Mouse (Mus musculus) liver, adult 2 months (tissue): ENCODE results near the gene Mfn2. TPM values are rescaled to one million over a fixed set of nuclear protein-coding genes. Genes with fewer than 3 reads are reported as not detected.
"Not testable (repeated sequence)": the region's sequence is repeated elsewhere in the genome, so short reads cannot be mapped to it uniquely, and the experiment has no call there.

Experiments
- DNase-seq: peaks from one replicate; pipeline ENCODE4 v3.0.0-alpha.2; 2011; ENCODE audit warnings: low read depth, low spot score; ENCODE audit errors: extremely low read depth
- H3K27ac ChIP-seq: fragments of 200-500 bp; replicated peaks from 2 replicates; pipeline ENCODE4 v1.5.1; 2012; ENCODE audit warnings: low read depth, mild to moderate bottlenecking, control low read depth, inconsistent platforms, low read length; ENCODE audit not compliant: insufficient read depth
- H3K27me3 ChIP-seq: fragments of 200-500 bp; 2 replicates; pipeline ENCODE4 v1.6.1; 2012; ENCODE audit warnings: mild to moderate bottlenecking, moderate library complexity, low read length, inconsistent platforms; ENCODE audit not compliant: control insufficient read depth, insufficient read depth
- H3K36me3 ChIP-seq: fragments of 200-500 bp; 2 replicates; pipeline ENCODE4 v1.6.1; 2012; ENCODE audit warnings: low read length, inconsistent platforms; ENCODE audit not compliant: control insufficient read depth, insufficient read depth
- H3K4me1 ChIP-seq: fragments of 200-500 bp; 2 replicates; pipeline ENCODE4 v1.6.1; 2011; ENCODE audit warnings: low read length; ENCODE audit not compliant: control insufficient read depth, insufficient read depth
- H3K4me3 ChIP-seq: fragments of 200-500 bp; 2 replicates; pipeline ENCODE4 v1.5.1; 2011; ENCODE audit warnings: low read depth, mild to moderate bottlenecking, control low read depth, low read length, moderate library complexity; ENCODE audit not compliant: insufficient read depth
- H3K79me2 ChIP-seq: fragments of 200-500 bp; 2 replicates; pipeline ENCODE4 v1.6.1; 2012; ENCODE audit warnings: inconsistent platforms, mild to moderate bottlenecking, low read length, moderate library complexity; ENCODE audit not compliant: control insufficient read depth, insufficient read depth
- H3K9ac ChIP-seq: fragments of 200-500 bp; 2 replicates; pipeline ENCODE4 v1.6.1; 2012; ENCODE audit warnings: low read depth, mild to moderate bottlenecking, control low read depth, inconsistent platforms, low read length
- CTCF ChIP-seq: fragments of 200-500 bp; IDR thresholded peaks from 2 replicates; pipeline ENCODE4 v1.5.1; 2011; ENCODE audit warnings: low read depth, low read length, control low read depth
- POLR2A ChIP-seq: fragments of 200-500 bp; IDR thresholded peaks from 2 replicates; pipeline ENCODE4 v1.6.1; 2011; ENCODE audit warnings: low read length, control low read depth; ENCODE audit not compliant: insufficient read depth; ENCODE audit errors: extremely low read depth
- WGBS: fragments of 180-500 bp; shearing (Covaris S2); methylation state at CpG from one replicate; pipeline ENCODE4 v1.1.7; 2018; 5-methylcytosine and 5-hydroxymethylcytosine counted together
- polyA plus RNA-seq: library from polyadenylated mRNA; depleted of rRNA; stranded (reverse); fragments of >200 nt; gene quantifications from 2 replicates; pipeline ENCODE4 v1.2.3, GENCODE M21; 2012
- total RNA-seq: library from RNA; depleted of rRNA; stranded (reverse); fragments of >200 nt; gene quantifications from 2 replicates; pipeline ENCODE4 v1.2.3, GENCODE M21; 2014

The Mfn2 gene
- total and polyA plus RNA-seq, 2 experiments, result 36.6 to 49.4 TPM

DNA sequence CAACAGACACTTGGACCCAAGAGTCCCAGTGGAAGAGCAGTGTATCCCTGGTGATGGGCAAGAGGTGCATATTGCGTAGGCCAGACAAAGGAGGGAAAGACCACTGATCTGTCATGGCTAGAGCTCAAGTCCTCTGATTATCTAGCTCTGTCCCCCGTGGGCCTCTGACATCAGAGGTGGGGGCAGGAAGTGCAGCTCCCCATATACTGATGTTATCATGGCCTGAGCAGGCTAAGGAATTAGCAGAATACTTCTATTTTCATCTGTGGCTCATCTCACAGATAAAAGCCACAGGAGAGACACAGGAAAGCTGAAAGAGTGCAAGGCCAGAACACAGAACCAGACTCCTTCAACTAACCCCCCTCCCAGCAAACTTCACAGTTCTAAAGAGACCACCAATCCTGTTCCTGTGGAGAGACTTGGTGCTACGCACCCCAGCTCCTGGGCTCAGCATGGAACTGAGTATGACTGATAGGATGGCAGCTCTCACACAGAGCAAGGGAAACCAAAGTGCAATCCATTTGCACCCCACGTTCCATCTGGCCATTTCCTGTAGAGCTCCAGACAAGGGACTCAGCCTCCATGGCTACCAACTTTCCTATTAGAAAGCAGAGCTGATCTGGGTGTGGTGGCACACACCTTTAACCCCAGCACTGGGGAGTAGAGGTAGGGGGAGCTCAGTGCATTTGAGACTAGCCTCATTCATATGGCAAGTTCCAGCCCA is 28.5 kb downstream of the Mfn2 start:
- 76% methylated on average over 4 of the region's 4 CpGs for WGBS

DNA sequence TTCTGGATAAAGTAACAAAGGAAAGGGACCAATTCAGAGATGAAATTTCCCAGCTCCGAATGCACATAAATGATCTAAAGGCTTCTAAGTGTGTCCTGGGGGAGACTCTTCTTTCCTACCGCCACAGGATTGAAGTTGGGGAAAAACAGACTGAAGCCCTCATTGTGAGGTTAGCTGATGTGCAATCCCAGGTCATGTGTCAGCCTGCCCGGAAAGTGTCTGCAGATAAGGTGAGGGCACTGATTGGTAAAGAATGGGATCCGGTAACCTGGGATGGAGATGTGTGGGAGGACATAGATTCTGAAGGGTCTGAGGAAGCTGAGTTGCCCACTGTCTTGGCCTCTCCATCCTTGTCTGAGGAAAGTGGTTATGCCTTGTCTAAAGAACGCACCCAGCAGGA is 35.3 kb downstream of the Mfn2 start:
- Histone ChIP-seq H3K4me1 (peaks cover 15% of the 10 kb centered on the region), H3K36me3 (peaks cover 12% of the 10 kb centered on the region), H3K79me2 (peaks cover 3% of the 10 kb centered on the region; the same call in 1 of the 2 replicates), H3K4me3 (peak overlapping the region; percentile 49), H3K27me3 (no peaks in the 10 kb centered on the region), H3K27ac (peak overlapping the region; percentile 66), H3K9ac (peak overlapping the region; percentile 66)
- peak; percentile 47 for DNase-seq
- 4% methylated on average over 5 of the region's 5 CpGs for WGBS
- TF ChIP-seq POLR2A, result no peak
- no peak for TF ChIP-seq CTCF

More for the DNA sequence above, 28.5 kb downstream of the Mfn2 start:
- H3K4me3 ChIP-seq, result no peak overlapping the region
- no peak overlapping the region for H3K9ac ChIP-seq
- no peaks in the 10 kb centered on the region for H3K27me3 ChIP-seq
- TF ChIP-seq CTCF (no peak), POLR2A (no peak)
- no peak overlapping the region for H3K27ac ChIP-seq
- H3K79me2 ChIP-seq, result no peaks in the 10 kb centered on the region; the same call in 1 of the 2 replicates
- no peak for DNase-seq
- H3K36me3 ChIP-seq, result peaks cover 46% of the 10 kb centered on the region
- no peaks in the 10 kb centered on the region for H3K4me1 ChIP-seq

DNA sequence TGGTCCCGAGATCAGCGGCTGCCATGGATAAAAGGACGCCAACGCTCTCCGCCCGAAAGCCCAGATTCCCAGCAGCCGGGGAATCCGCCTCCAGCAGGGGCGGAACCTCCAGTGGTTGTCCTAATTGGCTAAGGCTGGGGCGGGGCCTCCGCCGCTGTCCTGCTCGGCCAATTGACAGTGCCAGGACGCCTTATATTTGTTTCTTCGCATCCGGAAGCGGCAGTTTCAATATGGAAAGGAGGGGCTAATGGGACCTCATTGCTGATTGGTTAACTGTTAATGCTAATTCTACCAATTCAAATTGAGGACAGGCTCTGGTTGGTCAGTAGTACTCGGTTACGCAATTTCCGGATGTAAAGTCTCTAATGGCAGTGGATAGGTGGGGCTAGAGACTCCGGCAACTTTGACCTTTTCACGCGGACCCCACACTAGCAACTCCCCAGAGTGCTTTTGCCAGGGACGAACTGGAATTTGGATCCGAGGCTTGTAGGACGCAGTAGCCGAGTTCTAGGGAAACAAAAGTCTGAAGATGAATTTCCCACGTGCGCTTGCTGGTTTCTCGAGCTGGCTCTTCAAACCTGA is 36.0 kb downstream of the Mfn2 start, which contains the start of the genes Miip and Fv1:
Miip (minus strand) TSS at position 367 of the 582 bp plus-strand sequence.
Fv1 (plus strand) TSS at position 530 of the 582 bp plus-strand sequence.
- Histone ChIP-seq H3K4me3 (peak within 1 kb of the TSS; percentile 87), H3K36me3 (peaks cover 9% of the 10 kb centered on the region), H3K27ac (peak within 1 kb of the TSS; percentile 66), H3K9ac (peak within 1 kb of the TSS; percentile 79), H3K4me1 (peaks cover 15% of the 10 kb centered on the region), H3K27me3 (no peaks in the 10 kb centered on the region), H3K79me2 (peaks cover 3% of the 10 kb centered on the region; the same call in 1 of the 2 replicates)
- WGBS, result under 1% methylated on average over 30 of the region's 30 CpGs
- DNase-seq, result peak; percentile 100
- TF ChIP-seq POLR2A, result peak; percentile 65
- TF ChIP-seq CTCF, result no peak

DNA sequence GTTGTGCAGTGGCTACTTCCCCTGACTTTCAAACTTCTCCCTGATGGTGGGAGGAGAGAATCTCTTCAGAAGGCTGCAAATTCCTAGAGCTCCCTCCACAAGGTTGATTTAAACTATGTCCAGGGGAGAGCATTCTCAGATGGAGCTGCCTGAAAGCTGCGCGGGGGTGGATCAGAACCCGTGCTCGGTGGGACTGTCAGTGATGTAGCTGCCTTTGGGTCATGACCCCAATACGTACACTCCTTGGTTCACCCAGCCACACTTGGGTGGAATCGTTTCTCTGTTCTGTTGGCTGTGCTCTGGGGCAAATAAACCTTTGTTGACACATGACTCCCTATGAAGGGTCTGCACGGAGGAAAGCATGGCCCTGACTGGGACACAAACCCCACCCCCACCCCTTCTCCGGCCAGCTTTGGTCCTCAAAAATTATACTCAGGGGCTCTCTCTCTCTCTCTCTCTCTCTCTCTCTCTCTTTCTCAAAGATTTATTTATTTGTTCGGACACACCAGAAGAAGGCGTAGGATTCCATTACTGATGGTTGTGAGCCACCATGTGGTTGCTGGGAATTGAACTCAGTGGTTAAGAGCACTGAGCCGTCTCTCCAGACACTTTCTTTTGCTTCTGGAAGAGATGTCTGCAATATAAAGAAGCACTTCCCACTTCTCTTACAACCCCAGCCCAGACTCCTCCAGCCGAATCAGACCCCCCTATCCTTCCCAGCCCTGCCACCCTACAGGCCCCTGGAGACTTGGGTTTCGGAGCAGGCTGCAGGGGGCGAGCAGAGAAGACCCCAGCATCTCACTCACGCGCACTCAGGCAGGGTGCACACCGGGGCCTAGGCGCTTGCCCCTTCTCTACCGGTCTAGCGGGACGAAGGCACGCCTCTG is 36.7 kb downstream of the Mfn2 start:
- Histone ChIP-seq H3K36me3 (peaks cover 2% of the 10 kb centered on the region; the same call in 1 of the 2 replicates), H3K27ac (peak overlapping the region; percentile 56), H3K4me1 (peaks cover 15% of the 10 kb centered on the region), H3K9ac (peak overlapping the region; percentile 79), H3K4me3 (peak overlapping the region; percentile 87), H3K79me2 (peaks cover 3% of the 10 kb centered on the region; the same call in 1 of the 2 replicates), H3K27me3 (no peaks in the 10 kb centered on the region)
- 2% methylated on average over 22 of the region's 22 CpGs for WGBS
- no peak for DNase-seq
- TF ChIP-seq POLR2A (no peak), CTCF (no peak)

DNA sequence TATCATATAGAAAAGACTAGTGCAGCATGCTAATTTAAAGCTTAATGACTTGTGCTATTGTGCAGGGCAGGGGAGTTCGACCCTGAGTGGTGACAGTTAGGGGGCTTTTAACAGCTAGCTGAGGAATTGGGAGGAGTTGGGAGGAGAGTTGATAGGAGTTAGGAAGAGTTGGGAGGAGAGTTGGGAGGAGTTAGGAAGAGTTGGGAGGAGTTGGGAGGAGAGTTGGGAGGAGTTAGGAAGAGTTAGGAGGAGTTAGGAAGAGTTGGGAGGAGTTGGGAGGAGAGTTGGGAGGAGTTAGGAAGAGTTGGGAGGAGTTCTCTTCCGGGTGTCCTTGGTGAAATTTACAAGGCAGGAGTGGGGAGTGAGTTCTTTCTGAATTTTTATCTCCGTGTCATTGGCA is 37.7 kb downstream of the Mfn2 start:
- not testable (repeated sequence) for H3K27me3 ChIP-seq
- 19% methylated on average over 3 of the region's 3 CpGs for WGBS
- DNase-seq, result peak; percentile 65

More for the DNA sequence above, 37.7 kb downstream of the Mfn2 start:
- H3K4me1 ChIP-seq, result peaks cover 15% of the 10 kb centered on the region
- H3K36me3 ChIP-seq, H3K4me3 ChIP-seq, H3K9ac ChIP-seq, H3K79me2 ChIP-seq, H3K27ac ChIP-seq: not testable (repeated sequence)
